Mouse (Mus musculus) ES-Bruce4 (cell line): ENCODE measurements around the gene Slc39a1.
A peak's percentile ranks its signal among the peaks of the same experiment; 100 is the strongest.

Source experiments
- CTCF ChIP-seq: IDR thresholded peaks from one replicate; pipeline ENCODE4 v1.8.1; 2011; ENCODE audit warnings: low read depth, low read length
- EP300 ChIP-seq: IDR thresholded peaks from 2 replicates; pipeline ENCODE4 v1.6.1; 2011; ENCODE audit warnings: low read depth, low read length; ENCODE audit not compliant: insufficient read depth
- POLR2A ChIP-seq: IDR thresholded peaks from one replicate; pipeline ENCODE4 v1.8.1; 2011; ENCODE audit warnings: low read length; ENCODE audit not compliant: insufficient read depth

DNA sequence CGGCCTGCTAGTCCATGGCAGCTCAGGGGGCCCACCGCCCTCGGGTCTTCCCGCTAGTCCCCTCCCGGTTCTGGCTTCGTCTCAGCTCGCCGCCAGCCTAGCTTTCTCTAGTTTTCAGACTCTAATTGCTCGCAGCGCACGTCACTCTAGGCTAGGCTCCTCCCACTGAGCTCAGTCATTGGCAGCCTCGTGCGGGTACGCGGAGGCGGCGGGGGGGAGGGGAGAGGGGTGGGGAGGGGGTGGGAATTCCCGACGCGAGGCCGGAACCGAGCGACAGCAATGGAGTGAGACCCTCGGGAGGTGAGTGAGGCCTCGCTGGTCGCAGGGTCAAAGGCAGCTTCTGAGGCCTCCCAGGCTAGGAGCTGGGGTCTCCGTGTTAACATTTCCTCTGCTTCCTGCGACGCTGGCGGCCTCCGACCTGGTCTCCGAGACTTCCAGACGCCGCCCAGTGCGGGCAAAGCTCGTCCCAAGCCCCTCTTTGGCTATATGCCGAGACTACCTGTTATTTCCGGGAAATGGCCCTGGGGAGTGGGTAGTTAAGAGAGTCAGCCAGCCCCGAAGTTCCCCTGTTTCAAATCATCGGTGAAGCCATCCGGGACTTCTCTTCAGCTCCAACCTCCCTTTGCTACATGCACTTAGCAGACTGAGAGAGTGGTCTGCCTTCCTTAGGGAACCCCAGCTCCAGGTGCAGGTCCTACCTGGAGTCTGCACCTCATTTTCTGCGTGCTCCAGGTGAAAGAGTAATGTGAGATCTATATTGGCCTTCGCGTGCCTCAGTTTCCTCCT lies at the start of gene Slc39a1:
- TF ChIP-seq CTCF: no peak
- peak; percentile 61 for TF ChIP-seq POLR2A
- no peak for TF ChIP-seq EP300
